Mouse (Mus musculus): ENCODE results near the gene Qpct. TPM values are rescaled to one million over a fixed set of nuclear protein-coding genes. Genes with fewer than 3 reads are reported as not detected.

Qpct gene
- total and polyA plus RNA-seq, 3 experiments = not detected

GRCm38 (mm10) chr17:79031569-79031968 is 20.1 kb upstream of the Qpct start:
- H3K4me3 ChIP-seq (ENCODE audit: control insufficient read depth in 1 of 2, insufficient read depth in 1 of 2, low read depth in 2 of 2, low read length in 2 of 2) = no peak overlapping the region
- no peaks in the 10 kb centered on the region for H3K36me3 ChIP-seq (ENCODE audit: control insufficient read depth in 1 of 2, insufficient read depth in 2 of 2, low read length in 2 of 2)
- H3K27me3 ChIP-seq (ENCODE audit: control insufficient read depth in 1 of 2, insufficient read depth in 2 of 2, low read length in 2 of 2) = 0 out of 4 replicates have a peak, but pooled peaks cover 0 to 1% of the 10 kb centered on the region in 2 experiments
- no peak for TF ChIP-seq NELFE (IDR thresholded peaks at IDR 0.05; ENCODE audit: low read depth, low read length)
- TF ChIP-seq EP300 (IDR thresholded peaks at IDR 0.05; ENCODE audit: low read depth in 1 of 2, low read length in 2 of 2) = no peak
- TF ChIP-seq UBTF (IDR thresholded peaks at IDR 0.05; ENCODE audit: borderline replicate concordance, insufficient read depth, low read depth, low read length) = no peak
- TF ChIP-seq TAL1 (IDR thresholded peaks at IDR 0.05; ENCODE audit: low read length) = no peak
- TF ChIP-seq HCFC1 (IDR thresholded peaks at IDR 0.05; ENCODE audit: low read depth, low read length) = no peak
- no peak for TF ChIP-seq GABPA (IDR thresholded peaks at IDR 0.05; ENCODE audit: low read depth, low read length)
- TF ChIP-seq MXI1 (IDR thresholded peaks at IDR 0.05; ENCODE audit: low read depth, low read length) = no peak
- TF ChIP-seq CHD1 (IDR thresholded peaks at IDR 0.05; ENCODE audit: low read depth, low read length) = no peak
- no peaks in the 10 kb centered on the region for H3K4me1 ChIP-seq (ENCODE audit: control insufficient read depth in 1 of 2, insufficient read depth in 2 of 2, low read length in 2 of 2)
- H3K27ac ChIP-seq (ENCODE audit: control insufficient read depth, low read depth, low read length) = no peak overlapping the region
- H3K9me3 ChIP-seq (replicated peaks; ENCODE audit: insufficient read depth, low read length) = no peaks in the 10 kb centered on the region
- H3K9ac ChIP-seq (ENCODE audit: control insufficient read depth, low read depth, low read length, poor library complexity, severe bottlenecking) = no peak overlapping the region
- no peak for DNase-seq (ENCODE audit: low read depth, low spot score)
- H3K79me2 ChIP-seq (ENCODE audit: control insufficient read depth, insufficient read depth, low read length, poor library complexity) = no peaks in the 10 kb centered on the region

GRCm38 (mm10) chr17:79032782-79033181 is 18.9 kb upstream of the Qpct start:
- no peak overlapping the region for H3K27ac ChIP-seq (ENCODE audit: control insufficient read depth, low read depth, low read length)
- TF ChIP-seq HCFC1 (IDR thresholded peaks at IDR 0.05; ENCODE audit: low read depth, low read length) = no peak
- TF ChIP-seq EP300 (IDR thresholded peaks at IDR 0.05; ENCODE audit: low read depth in 1 of 2, low read length in 2 of 2) = no peak
- TF ChIP-seq MAX (IDR thresholded peaks at IDR 0.05; ENCODE audit: low read length) = no peak
- no peak for TF ChIP-seq POLR2A (IDR thresholded peaks at IDR 0.05; ENCODE audit: control insufficient read depth in 1 of 2, insufficient read depth in 1 of 2, low read depth in 1 of 2, low read length in 2 of 2, poor library complexity in 1 of 2)
- TF ChIP-seq RCOR1 (IDR thresholded peaks at IDR 0.05; ENCODE audit: low read depth, low read length) = no peak
- no peak for TF ChIP-seq MAFK (IDR thresholded peaks at IDR 0.05; ENCODE audit: borderline replicate concordance, low read depth, low read length)
- TF ChIP-seq ZC3H11A (IDR thresholded peaks at IDR 0.05; ENCODE audit: low read depth, low read length) = no peak
- no peak for TF ChIP-seq MYC (IDR thresholded peaks at IDR 0.05; ENCODE audit: low read depth, low read length)
- TF ChIP-seq KAT2A (conservative IDR thresholded peaks at IDR 0.05; ENCODE audit: low read depth, low read length) = no peak
- no peak for TF ChIP-seq ETS1 (IDR thresholded peaks at IDR 0.05; ENCODE audit: low read depth, low read length)
- no peaks in the 10 kb centered on the region for H3K4me1 ChIP-seq (ENCODE audit: control insufficient read depth in 1 of 2, insufficient read depth in 2 of 2, low read length in 2 of 2)
- H3K79me2 ChIP-seq (ENCODE audit: control insufficient read depth, insufficient read depth, low read length, poor library complexity) = no peaks in the 10 kb centered on the region
- H3K4me3 ChIP-seq (ENCODE audit: control insufficient read depth in 1 of 2, insufficient read depth in 1 of 2, low read depth in 2 of 2, low read length in 2 of 2) = no peak overlapping the region
- no peak overlapping the region for H3K9ac ChIP-seq (ENCODE audit: control insufficient read depth, low read depth, low read length, poor library complexity, severe bottlenecking)
- H3K36me3 ChIP-seq (ENCODE audit: control insufficient read depth in 1 of 2, insufficient read depth in 2 of 2, low read length in 2 of 2) = no peaks in the 10 kb centered on the region
- no peaks in the 10 kb centered on the region for H3K27me3 ChIP-seq (ENCODE audit: control insufficient read depth in 1 of 2, insufficient read depth in 2 of 2, low read length in 2 of 2)
- no peaks in the 10 kb centered on the region for H3K9me3 ChIP-seq (replicated peaks; ENCODE audit: insufficient read depth, low read length)
- no peak for DNase-seq (ENCODE audit: low read depth, low spot score)
